Mouse (Mus musculus): Measurements from ENCODE around the gene Cyp26b1. TPM values are rescaled to one million over a fixed set of nuclear protein-coding genes. Genes with fewer than 3 reads are reported as not detected.

Cyp26b1 gene
- polyA plus RNA-seq, 1 experiment from 2014 or later = 37.4 TPM

- H3K9ac ChIP-seq (ENCODE audit: low read depth, low read length) = no peak overlapping the region
- no peak overlapping the region for H3K27ac ChIP-seq (ENCODE audit: low read depth, low read length)
- ATAC-seq = peak; percentile 59
- H3K27me3 ChIP-seq (replicated peaks; ENCODE audit: control insufficient read depth, insufficient read depth, low read length) = peaks cover 18% of the 10 kb centered on the region
- H3K9me3 ChIP-seq (ENCODE audit: control insufficient read depth, low read length) = no peaks in the 10 kb centered on the region
- peak overlapping the region; percentile 53 for H3K4me3 ChIP-seq (ENCODE audit: low read length)
- no peaks in the 10 kb centered on the region for H3K36me3 ChIP-seq (ENCODE audit: control insufficient read depth, insufficient read depth, low read length)
- 2% methylated on average over 39 of the region's 39 CpGs for WGBS
- H3K4me2 ChIP-seq (ENCODE audit: low read length) = peak overlapping the region; percentile 94
- H3K4me1 ChIP-seq (ENCODE audit: control insufficient read depth, insufficient read depth, low read depth, low read length) = peaks cover 40% of the 10 kb centered on the region
Measured at GRCm38 (mm10) chr6:84589742-84590686, 3.7 kb downstream of the Cyp26b1 start.

GRCm38 (mm10) chr6:84588895-84589652 lies 4.6 kb downstream of the Cyp26b1 start:
- no peak overlapping the region for H3K27ac ChIP-seq (ENCODE audit: low read depth, low read length)
- no peaks in the 10 kb centered on the region for H3K9me3 ChIP-seq (ENCODE audit: control insufficient read depth, low read length)
- H3K9ac ChIP-seq (ENCODE audit: low read depth, low read length) = peak overlapping the region; percentile 53
- H3K4me1 ChIP-seq (ENCODE audit: control insufficient read depth, insufficient read depth, low read depth, low read length) = peaks cover 50% of the 10 kb centered on the region
- H3K4me2 ChIP-seq (ENCODE audit: low read length) = peak overlapping the region; percentile 94
- H3K4me3 ChIP-seq (ENCODE audit: low read length) = peak overlapping the region; percentile 53
- WGBS = under 1% methylated on average over 27 of the region's 54 CpGs
- ATAC-seq = peak; percentile 22; the same call in 1 of the 2 replicates
- peaks cover 25% of the 10 kb centered on the region for H3K27me3 ChIP-seq (replicated peaks; ENCODE audit: control insufficient read depth, insufficient read depth, low read length)
- no peaks in the 10 kb centered on the region for H3K36me3 ChIP-seq (ENCODE audit: control insufficient read depth, insufficient read depth, low read length)

GRCm38 (mm10) chr6:84588221-84588894 lies 5.3 kb downstream of the Cyp26b1 start:
- Histone ChIP-seq H3K4me3 (ENCODE audit: low read length) (peak overlapping the region; percentile 53), H3K36me3 (ENCODE audit: control insufficient read depth, insufficient read depth, low read length) (no peaks in the 10 kb centered on the region), H3K27me3 (replicated peaks; ENCODE audit: control insufficient read depth, insufficient read depth, low read length) (peaks cover 30% of the 10 kb centered on the region), H3K4me2 (ENCODE audit: low read length) (peak overlapping the region; percentile 94), H3K9ac (ENCODE audit: low read depth, low read length) (peak overlapping the region; percentile 53), H3K4me1 (ENCODE audit: control insufficient read depth, insufficient read depth, low read depth, low read length) (peaks cover 57% of the 10 kb centered on the region), H3K27ac (ENCODE audit: low read depth, low read length) (0 out of 2 replicates have a peak overlapping the region, but pooled peaks have one; percentile 9), H3K9me3 (ENCODE audit: control insufficient read depth, low read length) (no peaks in the 10 kb centered on the region)
- WGBS = under 1% methylated on average over 41 of the region's 41 CpGs
- no peak for ATAC-seq

GRCm38 (mm10) chr6:84587471-84588101 lies 6.1 kb downstream of the Cyp26b1 start:
- no peaks in the 10 kb centered on the region for H3K9me3 ChIP-seq (ENCODE audit: control insufficient read depth, low read length)
- H3K27me3 ChIP-seq (replicated peaks; ENCODE audit: control insufficient read depth, insufficient read depth, low read length) = peaks cover 34% of the 10 kb centered on the region
- peak overlapping the region; percentile 53 for H3K4me3 ChIP-seq (ENCODE audit: low read length)
- H3K27ac ChIP-seq (ENCODE audit: low read depth, low read length) = peak overlapping the region; percentile 9; the same call in 1 of the 2 replicates
- H3K36me3 ChIP-seq (ENCODE audit: control insufficient read depth, insufficient read depth, low read length) = no peaks in the 10 kb centered on the region
- H3K4me2 ChIP-seq (ENCODE audit: low read length) = peak overlapping the region; percentile 94
- H3K9ac ChIP-seq (ENCODE audit: low read depth, low read length) = peak overlapping the region; percentile 58
- peaks cover 60% of the 10 kb centered on the region for H3K4me1 ChIP-seq (ENCODE audit: control insufficient read depth, insufficient read depth, low read depth, low read length)
- WGBS = under 1% methylated on average over 51 of the region's 51 CpGs
- ATAC-seq = no peak

- WGBS = under 1% methylated on average over 28 of the region's 28 CpGs
- H3K27ac ChIP-seq (ENCODE audit: low read depth, low read length) = no peak overlapping the region
- no peaks in the 10 kb centered on the region for H3K36me3 ChIP-seq (ENCODE audit: control insufficient read depth, insufficient read depth, low read length)
- peaks cover 43% of the 10 kb centered on the region for H3K27me3 ChIP-seq (replicated peaks; ENCODE audit: control insufficient read depth, insufficient read depth, low read length)
- H3K9ac ChIP-seq (ENCODE audit: low read depth, low read length) = no peak overlapping the region; the same call in 1 of the 2 replicates
- H3K4me1 ChIP-seq (ENCODE audit: control insufficient read depth, insufficient read depth, low read depth, low read length) = peaks cover 60% of the 10 kb centered on the region
- no peaks in the 10 kb centered on the region for H3K9me3 ChIP-seq (ENCODE audit: control insufficient read depth, low read length)
- H3K4me2 ChIP-seq (ENCODE audit: low read length) = peak overlapping the region; percentile 76; the same call in 1 of the 2 replicates
- peak overlapping the region; percentile 53 for H3K4me3 ChIP-seq (ENCODE audit: low read length)
- ATAC-seq = no peak
Measured at GRCm38 (mm10) chr6:84586551-84587200, 7.0 kb downstream of the Cyp26b1 start.

GRCm38 (mm10) chr6:84585686-84586300 lies 7.9 kb downstream of the Cyp26b1 start:
- under 1% methylated on average over 37 of the region's 37 CpGs for WGBS
- peak overlapping the region; percentile 76 for H3K4me2 ChIP-seq (ENCODE audit: low read length)
- ATAC-seq = no peak
- H3K4me3 ChIP-seq (ENCODE audit: low read length) = peak overlapping the region; percentile 53
- H3K4me1 ChIP-seq (ENCODE audit: control insufficient read depth, insufficient read depth, low read depth, low read length) = peaks cover 60% of the 10 kb centered on the region
- peaks cover 49% of the 10 kb centered on the region for H3K27me3 ChIP-seq (replicated peaks; ENCODE audit: control insufficient read depth, insufficient read depth, low read length)
- H3K9me3 ChIP-seq (ENCODE audit: control insufficient read depth, low read length) = no peaks in the 10 kb centered on the region
- H3K9ac ChIP-seq (ENCODE audit: low read depth, low read length) = peak overlapping the region; percentile 54
- H3K36me3 ChIP-seq (ENCODE audit: control insufficient read depth, insufficient read depth, low read length) = no peaks in the 10 kb centered on the region
- H3K27ac ChIP-seq (ENCODE audit: low read depth, low read length) = no peak overlapping the region; the same call in 1 of the 2 replicates

- Histone ChIP-seq H3K9ac (ENCODE audit: low read depth, low read length) (peak overlapping the region; percentile 54), H3K9me3 (ENCODE audit: control insufficient read depth, low read length) (no peaks in the 10 kb centered on the region), H3K36me3 (ENCODE audit: control insufficient read depth, insufficient read depth, low read length) (no peaks in the 10 kb centered on the region), H3K27ac (ENCODE audit: low read depth, low read length) (peak overlapping the region; percentile 29; the same call in 1 of the 2 replicates), H3K4me2 (ENCODE audit: low read length) (peak overlapping the region; percentile 76), H3K4me3 (ENCODE audit: low read length) (peak overlapping the region; percentile 53), H3K27me3 (replicated peaks; ENCODE audit: control insufficient read depth, insufficient read depth, low read length) (peaks cover 51% of the 10 kb centered on the region), H3K4me1 (ENCODE audit: control insufficient read depth, insufficient read depth, low read depth, low read length) (peaks cover 58% of the 10 kb centered on the region)
- ATAC-seq = no peak
- WGBS = under 1% methylated on average over 65 of the region's 66 CpGs
Measured at GRCm38 (mm10) chr6:84584783-84585685, 8.7 kb downstream of the Cyp26b1 start.
